Mouse (Mus musculus): Measurements from ENCODE around the gene Stk38l.

GRCm38 (mm10) chr6:146760736-146761135, 35.9 kb downstream of the Stk38l start:
- TF ChIP-seq CTCF (IDR thresholded peaks at IDR 0.05): no peak; the same call in 1 of the 2 replicates
- no peak for TF ChIP-seq EP300 (IDR thresholded peaks at IDR 0.05)
